Mouse (Mus musculus): Measurements from ENCODE around the gene Pigf.

DNA sequence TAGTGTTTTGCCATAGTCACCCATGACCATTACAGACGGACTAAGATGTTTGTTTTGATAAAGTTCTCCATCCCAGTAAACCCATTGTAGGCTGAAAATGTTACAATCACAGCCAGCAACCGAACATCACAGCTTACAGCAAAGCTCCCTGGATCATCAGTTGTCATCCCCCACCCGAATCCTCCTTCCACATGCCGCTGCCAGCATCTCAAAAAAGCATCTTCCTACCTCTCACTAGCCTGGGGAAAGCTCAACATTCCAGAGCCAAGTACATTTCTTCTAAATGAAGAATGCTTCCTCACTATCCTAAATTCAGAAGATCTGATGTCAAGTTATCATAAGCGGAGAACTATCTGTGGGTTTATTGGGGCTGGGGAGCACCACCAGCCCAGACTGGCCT, 13.3 kb upstream of the Pigf start:
- TF ChIP-seq EP300 (IDR thresholded peaks at IDR 0.05; ENCODE audit: low read depth) (no peak), CTCF (IDR thresholded peaks at IDR 0.05; ENCODE audit: low read depth) (no peak)
